Mouse (Mus musculus): ENCODE measurements around the gene Ankrd17.

DNA sequence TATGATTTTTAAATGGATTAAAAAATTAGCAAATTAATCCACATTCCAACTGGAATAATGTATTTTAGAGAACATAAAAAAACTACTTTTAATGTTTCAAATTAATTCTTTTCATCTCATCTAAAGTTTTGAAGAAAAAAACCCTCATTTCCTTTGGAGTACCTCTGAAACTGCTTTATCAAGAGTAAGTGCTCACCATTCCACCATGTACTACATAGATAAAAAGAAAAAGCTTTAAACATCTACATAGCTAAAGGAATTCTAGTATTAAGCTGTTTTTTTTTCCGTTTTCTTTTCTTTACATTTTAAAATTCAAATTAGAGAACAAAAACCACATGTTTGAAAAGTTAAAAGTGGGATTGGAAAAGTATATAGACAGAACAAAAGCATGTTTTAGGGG is 86.3 kb downstream of the Ankrd17 start:
- TF ChIP-seq CTCF (conservative IDR thresholded peaks at IDR 0.05; ENCODE audit: low read length) = no peak
- no peak for TF ChIP-seq NANOG (IDR thresholded peaks at IDR 0.05; ENCODE audit: borderline replicate concordance, low read length)
- no peak for TF ChIP-seq POU5F1 (IDR thresholded peaks at IDR 0.05; ENCODE audit: borderline replicate concordance, low read length)

Measured in E14TG2a.4 (cell line).